Mouse (Mus musculus): ENCODE results near the gene Smim17. TPM values are rescaled to one million over a fixed set of nuclear protein-coding genes. Genes with fewer than 3 reads are reported as not detected.
A peak's percentile ranks its signal among the peaks of the same experiment; 100 is the strongest.
"Not testable (repeated sequence)": the region's sequence is repeated elsewhere in the genome, so short reads cannot be mapped to it uniquely, and the experiment has no call there.

Smim17 gene
- total RNA-seq, 1 experiment from 2014 or later, result not detected

GRCm38 (mm10) chr7:6388971-6389370 is 9.5 kb upstream of the Smim17 start:
- ATAC-seq (replicated peaks in 1 of 2; ENCODE audit: insufficient read depth in 1 of 2, low FRiP score in 2 of 2, low TSS enrichment in 1 of 2, low read depth in 1 of 2, poor library complexity in 2 of 2, severe bottlenecking in 2 of 2), result no peak

- ATAC-seq (replicated peaks in 1 of 2; ENCODE audit: insufficient read depth in 1 of 2, low FRiP score in 2 of 2, low TSS enrichment in 1 of 2, low read depth in 1 of 2, poor library complexity in 2 of 2, severe bottlenecking in 2 of 2), result no peak
Measured at GRCm38 (mm10) chr7:6389449-6389848, 9.1 kb upstream of the Smim17 start.

GRCm38 (mm10) chr7:6410043-6410442 is 11.5 kb downstream of the Smim17 start, which contains the start of gene Gm20715:
Gm20715 (plus strand) TSS chr7:6410277.
- ATAC-seq (replicated peaks in 1 of 2; ENCODE audit: insufficient read depth in 1 of 2, low FRiP score in 2 of 2, low TSS enrichment in 1 of 2, low read depth in 1 of 2, poor library complexity in 2 of 2, severe bottlenecking in 2 of 2), result peak; percentile 99 to 100

GRCm38 (mm10) chr7:6414626-6415441 is 16.3 kb downstream of the Smim17 start:
- no peak for ATAC-seq (replicated peaks in 1 of 2; ENCODE audit: insufficient read depth in 1 of 2, low FRiP score in 2 of 2, low TSS enrichment in 1 of 2, low read depth in 1 of 2, poor library complexity in 2 of 2, severe bottlenecking in 2 of 2)

GRCm38 (mm10) chr7:6415442-6415787 is 16.9 kb downstream of the Smim17 start:
- no peak for ATAC-seq (replicated peaks in 1 of 2; ENCODE audit: insufficient read depth in 1 of 2, low FRiP score in 2 of 2, low TSS enrichment in 1 of 2, low read depth in 1 of 2, poor library complexity in 2 of 2, severe bottlenecking in 2 of 2)

DNA sequence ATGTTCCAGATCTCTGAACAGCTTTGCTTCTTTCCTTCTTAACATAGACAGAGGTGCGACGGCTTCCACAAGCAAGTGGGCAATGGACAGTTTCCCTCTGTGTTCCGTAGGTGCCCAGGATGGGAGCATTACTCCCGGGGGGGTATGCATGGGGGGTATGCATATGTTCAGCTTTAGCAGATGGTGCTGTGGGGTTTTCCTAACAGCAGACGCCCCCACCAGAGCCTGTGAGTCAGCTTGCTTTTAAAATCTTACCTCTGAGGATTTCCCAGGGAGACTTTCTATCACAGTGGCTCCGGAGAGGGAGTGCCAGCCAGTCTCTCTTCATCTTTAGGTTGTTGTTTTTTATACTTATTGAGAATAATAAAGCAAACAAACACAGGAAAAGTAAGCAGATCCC is 21.4 kb downstream of the Smim17 start:
- ATAC-seq (replicated peaks in 1 of 2; ENCODE audit: insufficient read depth in 1 of 2, low FRiP score in 2 of 2, low TSS enrichment in 1 of 2, low read depth in 1 of 2, poor library complexity in 2 of 2, severe bottlenecking in 2 of 2), result no peak

GRCm38 (mm10) chr7:6429381-6429780 is 30.9 kb downstream of the Smim17 start:
- ATAC-seq (replicated peaks in 1 of 2; ENCODE audit: insufficient read depth in 1 of 2, low FRiP score in 2 of 2, low TSS enrichment in 1 of 2, low read depth in 1 of 2, poor library complexity in 2 of 2, severe bottlenecking in 2 of 2), result no peak

GRCm38 (mm10) chr7:6430342-6430741 is 31.8 kb downstream of the Smim17 start:
- peak; percentile 51 to 66; a peak in 1 of 4 replicates for ATAC-seq (replicated peaks in 1 of 2; ENCODE audit: insufficient read depth in 1 of 2, low FRiP score in 2 of 2, low TSS enrichment in 1 of 2, low read depth in 1 of 2, poor library complexity in 2 of 2, severe bottlenecking in 2 of 2)

DNA sequence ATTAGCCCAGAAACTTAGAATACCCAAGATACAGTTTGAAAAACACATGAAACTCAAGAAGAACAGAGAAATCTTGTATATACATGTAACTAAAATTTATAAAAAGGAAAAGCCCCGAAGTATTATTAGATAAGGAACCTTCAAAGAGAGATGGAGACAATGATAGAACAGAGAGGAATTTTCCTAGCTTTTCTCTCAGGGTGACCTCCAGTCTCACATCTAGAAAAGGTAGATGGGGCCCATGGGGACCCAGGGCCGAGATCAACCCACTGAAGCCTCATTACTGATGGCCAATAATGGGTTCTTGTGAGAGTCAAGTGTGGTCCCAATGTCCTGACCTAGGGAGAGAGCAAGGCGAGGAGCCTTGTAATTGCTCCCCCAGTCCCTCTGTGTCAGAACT is 39.9 kb downstream of the Smim17 start, which contains the start of gene Olfr1344:
TSS of gene Olfr1344 (plus strand) at position 301 of the 400 bp plus-strand sequence.
- ATAC-seq (replicated peaks in 1 of 2; ENCODE audit: insufficient read depth in 1 of 2, low FRiP score in 2 of 2, low TSS enrichment in 1 of 2, low read depth in 1 of 2, poor library complexity in 2 of 2, severe bottlenecking in 2 of 2), result no peak

DNA sequence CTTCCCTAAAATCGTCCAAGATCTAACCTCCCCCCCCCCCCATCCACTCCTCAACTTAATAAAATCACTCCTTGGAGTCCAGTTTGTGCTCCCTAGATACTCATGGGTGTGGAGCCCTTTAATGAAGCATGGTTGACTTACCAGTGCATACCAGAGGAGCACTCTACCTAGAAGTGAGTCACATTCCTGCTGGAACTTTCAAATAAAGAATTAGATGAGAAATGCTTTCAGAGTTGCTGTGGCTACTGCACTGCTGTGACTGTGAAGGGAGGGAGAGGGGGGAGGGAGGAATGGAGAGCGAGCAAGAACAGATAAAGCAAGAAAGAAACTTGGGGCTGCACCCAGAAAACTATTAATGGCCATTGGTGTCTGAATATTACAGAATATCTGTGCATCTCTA is 42.7 kb downstream of the Smim17 start:
- ATAC-seq (replicated peaks in 1 of 2; ENCODE audit: insufficient read depth in 1 of 2, low FRiP score in 2 of 2, low TSS enrichment in 1 of 2, low read depth in 1 of 2, poor library complexity in 2 of 2, severe bottlenecking in 2 of 2), result no peak

DNA sequence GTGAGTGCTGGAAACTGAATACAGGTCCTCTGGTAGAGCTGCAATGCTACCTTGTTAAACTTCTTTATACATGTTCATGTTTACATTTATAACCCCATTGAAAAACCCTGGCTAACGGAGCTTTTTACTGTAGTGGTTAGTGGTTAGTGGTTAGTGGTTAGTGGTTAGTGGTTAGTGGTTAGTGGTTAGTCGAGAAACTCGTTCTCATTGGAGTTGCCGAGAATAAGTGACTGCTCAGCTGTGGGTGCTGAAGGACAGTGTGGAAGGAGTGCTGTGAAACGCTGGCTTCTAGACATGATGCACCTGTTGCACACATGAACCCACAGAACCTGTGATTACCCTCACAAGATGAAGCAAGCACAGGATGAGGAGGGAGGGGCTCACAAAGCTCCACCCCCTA is 49.3 kb downstream of the Smim17 start:
- no peak for ATAC-seq (replicated peaks in 1 of 2; ENCODE audit: insufficient read depth in 1 of 2, low FRiP score in 2 of 2, low TSS enrichment in 1 of 2, low read depth in 1 of 2, poor library complexity in 2 of 2, severe bottlenecking in 2 of 2)

GRCm38 (mm10) chr7:6455868-6456267 is 57.4 kb downstream of the Smim17 start, which contains the start of gene Olfr1336:
Olfr1336 (plus strand) TSS chr7:6456168.
- no peak for ATAC-seq (replicated peaks in 1 of 2; ENCODE audit: insufficient read depth in 1 of 2, low FRiP score in 2 of 2, low TSS enrichment in 1 of 2, low read depth in 1 of 2, poor library complexity in 2 of 2, severe bottlenecking in 2 of 2)

GRCm38 (mm10) chr7:6456399-6456798 is 57.9 kb downstream of the Smim17 start:
- no peak for ATAC-seq (replicated peaks in 1 of 2; ENCODE audit: insufficient read depth in 1 of 2, low FRiP score in 2 of 2, low TSS enrichment in 1 of 2, low read depth in 1 of 2, poor library complexity in 2 of 2, severe bottlenecking in 2 of 2)

DNA sequence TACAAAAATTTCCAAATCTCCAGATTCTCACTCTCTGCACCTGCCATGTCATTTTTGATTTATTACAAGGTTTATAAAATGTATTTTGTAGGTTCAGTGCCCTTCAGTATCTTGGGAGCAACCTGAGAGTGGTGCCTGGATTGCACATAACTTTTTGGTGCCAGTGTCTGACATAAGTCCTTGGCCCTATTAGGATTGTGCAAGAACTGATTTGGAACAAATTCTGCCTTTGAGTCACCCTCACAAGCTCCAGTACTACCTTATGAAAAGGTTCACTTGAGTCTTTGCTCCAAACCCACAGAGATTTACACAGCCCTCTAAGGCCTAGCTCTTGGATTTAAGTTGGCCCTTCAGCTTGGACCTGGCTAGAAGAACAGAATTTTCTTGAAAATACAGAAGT is 68.4 kb downstream of the Smim17 start, which contains the start of gene Olfr1346:
TSS of gene Olfr1346 (plus strand) at position 151 of the 400 bp plus-strand sequence.
- ATAC-seq (replicated peaks in 1 of 2; ENCODE audit: insufficient read depth in 1 of 2, low FRiP score in 2 of 2, low TSS enrichment in 1 of 2, low read depth in 1 of 2, poor library complexity in 2 of 2, severe bottlenecking in 2 of 2), result no peak

GRCm38 (mm10) chr7:6477633-6478032 is 79.1 kb downstream of the Smim17 start:
- not testable (repeated sequence) for ATAC-seq (replicated peaks in 1 of 2; ENCODE audit: insufficient read depth in 1 of 2, low FRiP score in 2 of 2, low TSS enrichment in 1 of 2, low read depth in 1 of 2, poor library complexity in 2 of 2, severe bottlenecking in 2 of 2)
